Mouse (Mus musculus) retina, postnatal 7 days (tissue): Measurements from ENCODE around the gene Ercc6l.
"Not testable (repeated sequence)": the region's sequence is repeated elsewhere in the genome, so short reads cannot be mapped to it uniquely, and the experiment has no call there.

Experiments used
- DNase-seq: peaks from one replicate; pipeline ENCODE4 v3.0.0-alpha.2; 2012; ENCODE audit warnings: low read depth, low spot score

The Ercc6l gene

GRCm38 (mm10) chrX:102109349-102109748 is 47.5 kb downstream of the Ercc6l start:
- not testable (repeated sequence) for DNase-seq

GRCm38 (mm10) chrX:102103830-102104229 is 53.1 kb downstream of the Ercc6l start:
- not testable (repeated sequence) for DNase-seq

GRCm38 (mm10) chrX:102101886-102102285 is 55.0 kb downstream of the Ercc6l start:
- DNase-seq, result no peak

- DNase-seq, result no peak
Measured at GRCm38 (mm10) chrX:102094381-102094904, 62.4 kb downstream of the Ercc6l start.
